Mouse (Mus musculus) naive thymus-derived CD4-positive, alpha-beta T cell, adult 2 months (primary cell): ENCODE measurements at regions not wholly inside any gene's neighbourhood (a gene's known extent, or its start where the extent isn't known, plus 50 kb on each side); places are given as distances from the start of the nearest gene placed in this dataset.

Experiments used
- DNase-seq: peaks from one replicate; pipeline ENCODE4 v3.0.0-alpha.2; 2011; ENCODE audit warnings: low read depth

DNA sequence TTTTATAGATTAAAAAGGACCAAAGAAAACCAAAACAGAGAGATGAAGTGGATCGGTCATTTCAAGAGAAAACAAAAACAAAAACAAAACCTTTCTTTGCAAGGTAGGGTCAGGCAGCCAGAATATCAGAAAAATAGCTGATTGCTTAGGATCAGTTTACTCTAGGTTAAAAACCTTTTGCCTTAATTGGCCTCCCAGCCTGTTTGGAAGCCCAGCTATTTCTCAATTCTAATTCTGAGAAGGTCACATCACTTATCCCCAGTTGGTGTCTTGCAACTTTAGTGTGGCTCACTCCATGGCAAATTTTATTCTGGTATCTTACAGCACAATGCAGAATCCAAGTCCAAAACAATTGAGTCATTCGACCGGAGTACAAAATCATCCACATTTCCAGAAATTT lies 70.0 kb downstream of the 1190002N15Rik start:
- DNase-seq, result no peak

DNA sequence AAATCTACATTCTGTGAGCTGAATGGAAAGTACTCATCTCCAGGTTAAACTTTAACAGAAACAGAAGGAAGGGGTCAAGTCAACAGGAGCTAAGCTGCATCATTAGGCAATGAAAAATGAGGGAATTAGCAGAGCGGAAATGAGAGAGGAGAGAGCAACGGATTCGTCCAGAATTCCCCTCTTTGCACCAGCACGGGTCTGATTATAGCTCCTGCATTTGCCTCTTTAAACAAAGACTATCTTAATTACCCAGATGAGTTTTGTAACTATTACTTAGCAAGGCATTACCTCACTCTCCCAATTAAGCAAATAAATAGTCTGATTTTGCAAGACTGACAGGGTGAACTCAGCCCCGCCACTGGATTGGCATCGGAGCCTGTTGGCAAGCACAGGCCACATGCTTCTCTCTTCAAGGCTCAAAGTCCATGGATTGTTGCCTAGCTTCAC lies 81.8 kb downstream of the 1190002N15Rik start:
- DNase-seq, result no peak

DNA sequence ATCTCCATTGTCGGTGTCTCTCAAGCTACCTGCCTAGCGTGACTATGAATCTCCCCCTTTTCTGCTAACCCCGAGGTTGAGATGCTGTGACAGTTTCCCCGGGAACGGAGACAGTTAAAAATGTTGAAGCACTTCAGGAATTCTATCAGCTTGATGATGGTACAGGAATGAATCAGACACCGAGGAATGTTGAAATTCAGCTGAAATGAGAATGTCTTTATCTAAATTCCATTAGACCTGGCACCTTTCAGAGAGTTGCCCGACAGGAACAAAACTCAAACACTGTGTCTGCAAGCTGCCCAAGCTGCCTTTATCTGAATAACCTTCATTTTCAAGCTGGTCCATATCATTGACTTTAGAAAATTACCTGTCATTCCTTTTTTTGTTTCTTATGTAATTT lies 82.4 kb downstream of the 1190002N15Rik start:
- DNase-seq, result no peak

DNA sequence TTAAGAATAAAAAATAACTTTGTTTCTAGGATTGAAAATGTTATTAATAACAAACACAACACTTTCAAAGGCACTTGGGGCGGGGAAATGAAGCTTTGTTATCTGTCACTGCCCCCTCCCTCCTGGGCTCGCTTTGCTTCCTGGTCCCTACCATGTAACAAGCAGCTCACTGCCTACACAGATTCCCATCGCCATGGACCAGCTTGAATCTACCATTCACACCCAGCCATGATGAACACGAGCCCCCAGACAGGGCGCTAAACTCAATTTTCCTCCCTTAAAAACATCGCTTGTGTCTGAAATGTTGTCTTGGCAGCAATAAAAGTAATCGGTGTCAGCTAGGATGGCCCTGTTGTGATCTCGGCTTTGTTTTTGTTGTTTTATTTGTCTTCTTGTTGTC lies 88.0 kb downstream of the 1190002N15Rik start:
- no peak for DNase-seq

DNA sequence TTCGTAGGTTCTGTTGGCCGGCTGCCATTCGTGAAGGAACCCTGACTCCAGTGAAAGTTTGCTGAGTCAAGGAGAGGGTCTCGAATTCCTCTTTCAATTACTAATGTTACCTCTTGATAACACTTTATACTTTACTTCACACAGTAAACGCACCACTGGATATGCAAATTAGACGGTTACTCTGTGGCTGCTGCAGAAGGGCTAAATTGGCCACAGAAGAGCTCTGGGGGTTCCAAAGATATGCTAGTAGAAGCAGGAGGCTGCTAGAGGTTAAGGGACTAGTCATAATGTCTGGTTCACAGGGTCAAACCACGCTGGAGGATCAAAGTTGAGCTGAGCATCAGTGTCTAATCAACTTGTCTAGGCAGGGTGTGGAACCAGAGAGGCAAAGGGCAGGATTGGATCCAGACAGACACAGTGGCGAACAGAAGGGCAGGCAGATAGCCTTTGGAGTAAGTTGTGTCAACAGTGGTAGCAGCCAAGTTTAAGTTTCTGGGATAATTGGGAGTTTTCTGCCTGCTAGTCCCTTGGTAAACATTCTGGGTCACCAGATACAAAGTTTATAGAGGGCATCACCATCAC lies 91.6 kb downstream of the 1190002N15Rik start:
- DNase-seq, result no peak

- no peak for DNase-seq
Measured at GRCm38 (mm10) chr9:94444140-94444789, 93.6 kb downstream of the 1190002N15Rik start.

GRCm38 (mm10) chr9:94441393-94441792 lies 96.5 kb downstream of the 1190002N15Rik start:
- peak; percentile 43 for DNase-seq

DNA sequence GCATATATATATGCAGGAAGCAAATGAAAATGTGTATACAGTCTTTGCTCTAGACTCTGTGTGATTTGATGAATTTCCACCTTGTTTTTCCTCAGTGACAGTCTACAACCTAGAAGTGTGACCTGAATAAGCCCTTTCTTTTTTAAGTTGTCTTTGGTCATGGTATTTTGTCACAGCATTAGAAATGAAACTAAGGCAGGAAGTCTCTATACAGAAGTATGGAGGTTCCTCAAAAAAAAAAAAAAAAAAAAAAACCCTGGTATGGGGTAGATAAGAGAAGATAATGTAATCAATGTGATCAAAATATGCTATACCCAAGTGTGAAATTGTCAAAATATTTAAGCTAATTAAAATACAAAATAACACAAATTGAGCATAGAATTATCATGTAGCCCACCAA lies 104.4 kb downstream of the 1190002N15Rik start:
- DNase-seq, result no peak

DNA sequence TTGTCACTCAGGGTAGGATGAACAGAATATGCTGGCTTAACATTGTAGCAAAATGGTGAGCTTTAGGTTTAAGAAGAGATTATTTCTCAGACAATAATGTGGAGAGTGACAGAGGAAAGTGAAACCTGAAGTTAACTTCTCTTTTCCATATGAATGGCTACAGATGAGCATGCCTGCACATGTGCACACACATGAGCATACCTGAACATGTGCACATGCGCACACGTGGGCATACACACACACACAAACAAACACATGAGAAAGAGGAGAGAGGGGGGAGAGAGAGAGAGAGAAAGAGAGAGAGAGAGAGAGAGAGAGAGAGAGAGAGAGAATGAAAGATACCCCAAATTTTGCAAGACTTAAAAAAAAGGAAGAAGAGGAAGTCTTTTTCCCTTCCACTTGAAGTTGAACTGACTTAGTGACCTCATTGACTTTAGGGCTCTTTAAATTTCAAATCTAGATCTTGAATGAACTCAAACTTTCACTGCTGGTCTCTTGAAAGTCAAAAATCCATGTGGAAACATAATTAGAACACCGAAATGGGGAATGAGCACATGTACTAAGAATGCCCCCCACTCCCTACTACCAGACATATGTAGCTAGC lies 105.6 kb downstream of the 1190002N15Rik start:
- no peak for DNase-seq

- no peak for DNase-seq
Measured at GRCm38 (mm10) chr9:94431540-94431939, 106.3 kb downstream of the 1190002N15Rik start.

DNA sequence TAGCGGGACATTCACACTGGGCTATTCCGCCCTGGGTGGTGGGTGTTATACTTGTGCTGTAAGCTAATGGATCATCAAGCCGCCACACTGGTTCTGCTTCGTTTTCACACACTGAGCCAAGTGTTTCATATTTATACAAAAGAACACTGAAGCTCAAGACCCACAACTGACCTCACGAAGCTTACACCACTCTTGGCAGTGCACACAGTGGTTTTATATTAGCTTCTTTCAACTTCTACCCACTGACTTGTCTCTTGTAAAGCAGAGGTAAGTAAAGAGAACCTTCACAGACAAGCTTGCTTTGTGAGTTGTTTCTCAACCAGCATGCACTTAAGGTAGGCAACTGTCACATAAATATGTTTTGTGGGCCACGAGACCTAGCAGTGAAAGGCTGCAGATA lies 106.9 kb downstream of the 1190002N15Rik start:
- DNase-seq, result no peak

DNA sequence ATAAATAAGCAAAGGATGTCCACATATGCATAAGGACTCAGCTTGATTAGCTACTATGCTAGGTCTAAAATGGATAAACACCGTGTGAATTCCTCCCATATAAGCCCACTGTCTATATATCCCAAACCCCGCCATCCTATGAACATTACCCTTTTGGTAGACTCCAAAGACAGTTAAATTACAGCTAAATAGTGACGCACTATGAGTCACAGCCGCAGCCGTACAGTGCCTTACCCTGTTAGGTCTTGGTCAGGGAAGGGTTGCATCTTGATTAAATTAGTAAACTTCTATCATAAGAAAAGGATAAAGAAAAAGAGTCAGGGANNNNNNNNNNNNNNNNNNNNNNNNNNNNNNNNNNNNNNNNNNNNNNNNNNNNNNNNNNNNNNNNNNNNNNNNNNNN lies 111.1 kb downstream of the 1190002N15Rik start:
- no peak for DNase-seq

- no peak for DNase-seq
Measured at GRCm38 (mm10) chr9:94425804-94426203, 112.1 kb downstream of the 1190002N15Rik start.

DNA sequence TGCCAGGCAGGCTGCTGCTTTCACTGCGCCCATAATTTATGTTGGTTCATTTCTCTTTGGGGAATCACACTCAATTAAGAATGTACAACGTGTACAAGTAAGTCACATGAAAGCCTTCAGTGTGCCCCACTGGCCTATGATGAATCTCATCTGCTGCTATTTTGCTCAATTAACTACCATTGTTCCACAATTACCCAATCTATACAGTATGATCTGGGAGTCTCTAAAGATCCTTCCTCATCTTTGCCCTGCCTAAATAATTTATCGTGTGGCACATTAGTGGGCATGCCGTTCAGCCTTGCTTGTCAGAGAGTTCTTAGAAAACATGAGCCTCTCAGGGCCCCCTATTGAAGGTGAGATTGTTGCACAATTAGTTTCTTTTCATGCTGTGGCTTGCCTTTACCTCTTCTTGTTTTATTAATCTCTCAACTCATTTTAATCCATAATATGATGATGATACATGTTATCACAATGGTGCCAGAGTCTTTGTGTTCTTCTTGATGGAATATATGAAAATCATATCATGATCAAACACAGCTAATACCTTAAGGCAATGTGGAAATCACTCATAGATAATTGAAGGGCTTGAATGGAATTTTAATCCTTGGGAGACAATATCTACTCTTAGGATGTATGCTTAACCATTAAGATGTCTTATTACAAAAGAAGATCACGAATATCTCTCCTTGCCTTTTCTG lies 113.3 kb downstream of the 1190002N15Rik start:
- DNase-seq, result no peak

GRCm38 (mm10) chr9:94410546-94410945 lies 127.3 kb downstream of the 1190002N15Rik start:
- no peak for DNase-seq

DNA sequence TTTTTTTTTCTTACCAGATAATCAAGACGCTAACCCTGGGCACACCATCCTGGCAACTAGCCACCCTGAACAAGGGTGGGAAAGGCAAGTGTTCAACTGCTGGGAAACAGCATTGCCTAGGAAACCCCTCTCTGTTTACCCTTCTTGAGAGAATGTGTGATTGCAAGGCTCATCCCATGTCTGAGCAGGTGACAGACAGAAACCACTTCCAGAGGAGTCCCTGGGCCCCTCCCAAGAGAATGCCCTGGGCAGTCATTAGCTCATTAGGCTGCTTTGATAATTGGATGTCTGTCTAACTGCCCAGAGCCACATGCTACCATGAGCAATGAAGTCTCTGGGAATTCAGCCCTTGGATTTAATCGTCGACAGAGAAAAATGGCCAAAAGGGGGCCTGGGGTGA lies 127.8 kb downstream of the 1190002N15Rik start:
- no peak for DNase-seq

GRCm38 (mm10) chr9:94408635-94409323 lies 129.1 kb downstream of the 1190002N15Rik start:
- DNase-seq, result no peak

DNA sequence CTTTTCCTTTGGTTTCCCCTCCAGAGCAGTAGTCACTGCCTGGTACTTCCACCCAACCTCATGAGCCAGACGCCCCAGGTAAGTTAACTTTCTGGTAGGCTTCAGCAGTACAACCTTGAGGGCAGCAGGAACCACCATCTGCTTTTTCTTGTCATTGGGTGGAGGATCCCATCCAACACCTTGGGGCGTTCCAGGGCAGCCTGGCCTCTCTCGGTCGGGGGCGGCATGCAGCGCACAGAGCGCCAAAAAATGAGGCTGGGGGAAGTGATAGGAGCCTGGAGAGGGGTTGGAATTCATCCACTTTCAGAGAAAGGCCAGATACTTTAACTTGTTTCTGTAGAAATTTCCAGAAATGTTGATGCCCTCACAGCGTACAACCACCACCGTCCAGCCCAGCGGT lies 130.2 kb downstream of the 1190002N15Rik start:
- DNase-seq, result no peak

DNA sequence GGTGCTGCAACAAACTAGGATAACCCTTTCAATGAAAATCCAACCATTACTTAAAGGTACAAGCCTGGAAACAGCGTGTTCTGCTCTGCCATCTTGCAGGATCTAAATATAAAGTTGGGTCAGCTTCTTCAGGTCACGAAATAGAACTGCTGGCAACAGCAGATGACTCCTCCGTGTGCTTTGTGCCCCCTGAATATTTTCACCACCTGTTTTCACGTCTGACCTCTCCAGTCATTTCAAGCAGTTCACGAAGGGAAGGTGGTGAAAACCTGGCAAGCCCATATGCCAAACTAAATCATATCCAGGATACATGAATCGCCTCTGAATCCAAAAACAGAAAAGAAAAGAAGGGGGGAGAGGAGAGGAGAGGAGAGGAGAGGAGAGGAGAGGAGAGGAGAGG lies 133.3 kb downstream of the 1190002N15Rik start:
- no peak for DNase-seq

- no peak for DNase-seq
Measured at GRCm38 (mm10) chr9:94400596-94400995, 137.3 kb downstream of the 1190002N15Rik start.

- no peak for DNase-seq
Measured at GRCm38 (mm10) chr9:94395215-94395614, 142.7 kb downstream of the 1190002N15Rik start.

DNA sequence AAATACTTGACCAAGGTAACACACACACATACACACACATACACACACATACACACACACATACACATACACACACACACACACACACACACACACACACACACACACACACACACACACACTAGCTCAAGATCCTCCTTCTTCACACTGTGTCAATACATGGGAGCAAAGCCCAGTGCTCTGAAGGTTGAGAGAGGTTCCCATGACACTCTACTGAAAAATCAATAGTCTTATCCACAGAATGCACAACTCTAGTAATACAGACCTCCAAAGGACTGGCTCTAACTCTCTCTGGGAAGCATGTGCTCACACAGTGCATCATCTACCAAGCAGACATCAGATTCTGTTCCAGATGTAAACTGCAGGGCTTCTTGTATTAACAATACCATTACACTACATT lies 151.7 kb downstream of the 1190002N15Rik start:
- no peak for DNase-seq
